In genomic region chr12:58981178-58981661, GRCm38 (mm10) we compare ENCODE assay signal across 7 mouse cellular contexts. TPM values are rescaled to one million over a fixed set of nuclear protein-coding genes. Genes with fewer than 3 reads are reported as not detected.
A peak's percentile ranks its signal among the peaks of the same experiment; 100 is the strongest.
DNase-seq lines count a peak whose midpoint lies in the region; ATAC-seq and TF ChIP-seq lines count a peak whose summit lies in the region.
"Not testable (repeated sequence)": the region's sequence is repeated elsewhere in the genome, so short reads cannot be mapped to it uniquely, and the experiment has no call there.

No protein-coding gene starts in this region.

- not testable (repeated sequence) for H3K36me3 ChIP-seq in ES-Bruce4 (ENCODE audit: control insufficient read depth, insufficient read depth, low read length, poor library complexity, severe bottlenecking); MEL (ENCODE audit: control insufficient read depth in 1 of 2, insufficient read depth in 2 of 2, low read length in 2 of 2); liver, embryonic 16.5 days (ENCODE audit: control insufficient read depth, insufficient read depth)
- peaks cover 70% of the 10 kb centered on the region for H3K36me3 ChIP-seq in heart, embryonic 12.5 days
- peaks cover 65% of the 10 kb centered on the region for H3K36me3 ChIP-seq in liver, embryonic 12.5 days

- TF ChIP-seq EP300 in ES-Bruce4 (IDR thresholded peaks at IDR 0.05; ENCODE audit: insufficient read depth, low read depth, low read length): 0 out of 2 replicates have a peak, but pooled peaks have one; percentile 24
- TF ChIP-seq EP300 in MEL (IDR thresholded peaks at IDR 0.05; ENCODE audit: low read depth in 1 of 2, low read length in 2 of 2): not testable (repeated sequence)

- WGBS in heart, embryonic 12.5 days: 67% methylated on average over 6 of the region's 6 CpGs
- WGBS in liver, embryonic 12.5 days (ENCODE audit: insufficient replicate concordance): 46% methylated on average over 6 of the region's 6 CpGs
- WGBS in liver, embryonic 16.5 days (ENCODE audit: insufficient replicate concordance): 48% methylated on average over 6 of the region's 6 CpGs

- not testable (repeated sequence) for H3K4me1 ChIP-seq in ES-Bruce4 (ENCODE audit: control insufficient read depth, insufficient read depth, low read length); MEL (ENCODE audit: control insufficient read depth in 1 of 2, insufficient read depth in 2 of 2, low read length in 2 of 2); heart, embryonic 12.5 days (replicated peaks); liver, embryonic 16.5 days (ENCODE audit: control insufficient read depth, low read depth, low read length)
- peaks cover 16% of the 10 kb centered on the region for H3K4me1 ChIP-seq in liver, embryonic 12.5 days

- not testable (repeated sequence) for H3K9me3 ChIP-seq in ES-Bruce4 (replicated peaks; ENCODE audit: control insufficient read depth, insufficient read depth, low read length, poor library complexity, severe bottlenecking); MEL (replicated peaks; ENCODE audit: insufficient read depth, low read length); heart, embryonic 12.5 days (replicated peaks); liver, embryonic 12.5 days (replicated peaks); liver, embryonic 16.5 days (replicated peaks; ENCODE audit: control insufficient read depth, low read length)

- H3K9ac ChIP-seq in ES-Bruce4 (ENCODE audit: low read depth, poor library complexity, severe bottlenecking); MEL (ENCODE audit: control insufficient read depth, low read depth, low read length, poor library complexity, severe bottlenecking); heart, embryonic 12.5 days; liver, embryonic 12.5 days; liver, embryonic 16.5 days (ENCODE audit: low read depth, low read length): not testable (repeated sequence)

- H3K27me3 ChIP-seq in ES-Bruce4 (ENCODE audit: control insufficient read depth, insufficient read depth, low read length, poor library complexity, severe bottlenecking); MEL (ENCODE audit: control insufficient read depth in 1 of 2, insufficient read depth in 2 of 2, low read length in 2 of 2); heart, embryonic 12.5 days (replicated peaks); liver, embryonic 12.5 days (replicated peaks); liver, embryonic 16.5 days (ENCODE audit: control insufficient read depth, insufficient read depth, low read depth, low read length): not testable (repeated sequence)

- TF ChIP-seq POLR2A in ES-Bruce4 (IDR thresholded peaks at IDR 0.05; ENCODE audit: insufficient read depth, low read length); MEL (IDR thresholded peaks at IDR 0.05; ENCODE audit: control insufficient read depth in 1 of 2, insufficient read depth in 1 of 2, low read depth in 1 of 2, low read length in 2 of 2, poor library complexity in 1 of 2): not testable (repeated sequence)

- not testable (repeated sequence) for TF ChIP-seq CTCF in ES-Bruce4 (IDR thresholded peaks at IDR 0.05; ENCODE audit: low read depth, low read length); MEL (IDR thresholded peaks at IDR 0.05 in 2 of 3, conservative IDR thresholded peaks at IDR 0.05 in 1 of 3; ENCODE audit: control insufficient read depth in 1 of 3, insufficient read depth in 1 of 3, low read depth in 2 of 3, low read length in 3 of 3, poor library complexity in 1 of 3, severe bottlenecking in 1 of 3)

- peak overlapping the region; percentile 90 for H3K27ac ChIP-seq in ES-Bruce4 (ENCODE audit: insufficient read depth, low read length)
- not testable (repeated sequence) for H3K27ac ChIP-seq in MEL (ENCODE audit: control insufficient read depth, low read depth, low read length); liver, embryonic 16.5 days (ENCODE audit: low read length)
- 0 out of 2 replicates have a peak overlapping the region, but pooled peaks have one; percentile 18 for H3K27ac ChIP-seq in heart, embryonic 12.5 days (ENCODE audit: poor library complexity, severe bottlenecking)
- peak overlapping the region; percentile 73 for H3K27ac ChIP-seq in liver, embryonic 12.5 days

- not testable (repeated sequence) for H3K79me2 ChIP-seq in MEL (ENCODE audit: control insufficient read depth, insufficient read depth, low read length, poor library complexity)

- ATAC-seq in erythroblast, adult 5-6 weeks (replicated peaks; ENCODE audit: low FRiP score, poor library complexity, severe bottlenecking): peak; percentile 83
- peak; percentile 85 for ATAC-seq in heart, embryonic 12.5 days (ENCODE audit: insufficient number of reproducible peaks, low FRiP score)
- ATAC-seq in liver, embryonic 12.5 days: peak; percentile 86
- ATAC-seq in liver, embryonic 16.5 days (ENCODE audit: low read depth): peak; percentile 76

- TF ChIP-seq RAD21 in MEL (IDR thresholded peaks at IDR 0.05; ENCODE audit: low read depth, low read length): not testable (repeated sequence)

- H3K4me3 ChIP-seq in ES-Bruce4 (ENCODE audit: low read depth, low read length); MEL (ENCODE audit: control insufficient read depth in 1 of 2, insufficient read depth in 1 of 2, low read depth in 2 of 2, low read length in 2 of 2); heart, embryonic 12.5 days; liver, embryonic 12.5 days; liver, embryonic 16.5 days (ENCODE audit: low read depth, low read length): not testable (repeated sequence)

- peak; percentile 41 for DNase-seq in MEL (ENCODE audit: low read depth, low spot score)
- DNase-seq in c-Kit-negative CD71-positive TER-119-positive erythroid progenitor cells, embryonic 14.5 days (ENCODE audit: low read depth, low spot score): peak; percentile 55

- not testable (repeated sequence) for H3K4me2 ChIP-seq in heart, embryonic 12.5 days; liver, embryonic 16.5 days (ENCODE audit: low read depth, low read length)
- peak overlapping the region; percentile 12; the same call in 1 of the 2 replicates for H3K4me2 ChIP-seq in liver, embryonic 12.5 days

TF ChIP-seq in MEL, 35 proteins besides CTCF, POLR2A, EP300 and RAD21:
- TF ChIP-seq MAFK (IDR thresholded peaks at IDR 0.05; ENCODE audit: borderline replicate concordance, low read depth, low read length): peak; percentile 87; the same call in 1 of the 2 replicates
TF ChIP-seq in MEL: peak in this region for 1; not testable (repeated sequence) for 34.

RNA-seq across cellular contexts. Expression of gene Sec23a, which starts 30.6 kb away (rescaled TPM):
- polyA plus RNA-seq in ES-Bruce4 (2011; ENCODE audit: insufficient read depth, insufficient read length, low read depth, missing spikeins) (68.6 and 79.0 TPM in 2 replicates), MEL (2012; ENCODE audit: insufficient read depth in 1 of 2, insufficient read length in 2 of 2, low read depth in 1 of 2, low replicate concordance in 2 of 2, missing spikeins in 1 of 2) (10 to 100 TPM; 16.7 to 98.2 TPM)
- 16.1 and 16.4 TPM in 2 replicates for total RNA-seq in MEL (2012; rRNA removed)
- total RNA-seq in erythroblast, adult 5-6 weeks (2015; ENCODE audit: low replicate concordance): 18.6 and 22.2 TPM in 2 replicates
- total RNA-seq in erythroblast, adult 5-6 weeks (2017; ENCODE audit: low replicate concordance): 19.2 and 21.2 TPM in 2 replicates
- 93.0 and 97.1 TPM in 2 replicates for polyA plus RNA-seq in heart, embryonic 12.5 days (2016; fragmentation: Nextera tagmentation; extraction: Ambion mirVana)
- 31.2 and 32.5 TPM in 2 replicates for polyA plus RNA-seq in liver, embryonic 12.5 days (2016; fragmentation: Nextera tagmentation; extraction: Ambion mirVana)
- polyA plus RNA-seq in liver, embryonic 16.5 days (2015; fragmentation: Nextera tagmentation; extraction: Ambion mirVana): 28.6 and 29.5 TPM in 2 replicates

RNA-seq across cellular contexts. Expression of gene Gemin2, which starts 32.0 kb away (rescaled TPM):
- polyA plus RNA-seq in ES-Bruce4 (2011; ENCODE audit: insufficient read depth, insufficient read length, low read depth, missing spikeins) (27.8 and 31.1 TPM in 2 replicates), MEL (2012; ENCODE audit: insufficient read depth in 1 of 2, insufficient read length in 2 of 2, low read depth in 1 of 2, low replicate concordance in 2 of 2, missing spikeins in 1 of 2) (10 to 100 TPM in 1 of 2 experiments, not detected in 1; 19.5 TPM)
- 17.7 and 18.4 TPM in 2 replicates for total RNA-seq in MEL (2012; rRNA removed)
- total RNA-seq in erythroblast, adult 5-6 weeks (2015; ENCODE audit: low replicate concordance): 8.4 and 12.3 TPM in 2 replicates
- total RNA-seq in erythroblast, adult 5-6 weeks (2017; ENCODE audit: low replicate concordance): 3.2 and 9.5 TPM in 2 replicates
- polyA plus RNA-seq in heart, embryonic 12.5 days (2016; fragmentation: Nextera tagmentation; extraction: Ambion mirVana): 25.4 and 25.9 TPM in 2 replicates
- 27.3 and 28.2 TPM in 2 replicates for polyA plus RNA-seq in liver, embryonic 12.5 days (2016; fragmentation: Nextera tagmentation; extraction: Ambion mirVana)
- polyA plus RNA-seq in liver, embryonic 16.5 days (2015; fragmentation: Nextera tagmentation; extraction: Ambion mirVana): 15.7 and 18.9 TPM in 2 replicates
